Mouse (Mus musculus) forebrain, embryonic 15.5 days (tissue): Measurements from ENCODE around the gene Caln1. TPM values are rescaled to one million over a fixed set of nuclear protein-coding genes. Genes with fewer than 3 reads are reported as not detected.

Experiments used
- ATAC-seq: fragments of 200-750 bp; cut with Nextera tagmentation; replicated peaks from 2 replicates; pipeline ENCODE4 v1.8.0; 2017; ENCODE audit warnings: mild to moderate bottlenecking, moderate TSS enrichment, moderate library complexity
- H3K27ac ChIP-seq: fragments of 300-500 bp; sonication (generic); replicated peaks from 2 replicates; pipeline ENCODE4 v1.5.1; 2015; ENCODE audit warnings: mild to moderate bottlenecking, inconsistent platforms
- H3K27me3 ChIP-seq: fragments of 300-500 bp; sonication (generic); 2 replicates; pipeline ENCODE4 v1.6.1; 2015; ENCODE audit warnings: inconsistent platforms
- H3K36me3 ChIP-seq: fragments of 300-500 bp; sonication (generic); 2 replicates; pipeline ENCODE4 v1.6.1; 2015; ENCODE audit warnings: mild to moderate bottlenecking, inconsistent platforms
- H3K4me1 ChIP-seq: fragments of 300-500 bp; sonication (generic); 2 replicates; pipeline ENCODE4 v1.6.1; 2015; ENCODE audit warnings: inconsistent platforms
- H3K4me2 ChIP-seq: fragments of 300-500 bp; sonication (generic); replicated peaks from 2 replicates; pipeline ENCODE4 v1.6.1; 2015; ENCODE audit warnings: mild to moderate bottlenecking, inconsistent platforms
- H3K4me3 ChIP-seq: fragments of 300-500 bp; sonication (generic); 2 replicates; pipeline ENCODE4 v1.5.1; 2015; ENCODE audit warnings: mild to moderate bottlenecking, inconsistent platforms
- H3K9ac ChIP-seq: fragments of 300-500 bp; sonication (generic); replicated peaks from 2 replicates; pipeline ENCODE4 v1.6.1; 2015; ENCODE audit warnings: mild to moderate bottlenecking, inconsistent platforms
- H3K9me3 ChIP-seq: fragments of 300-500 bp; sonication (generic); 2 replicates; pipeline ENCODE4 v1.6.1; 2016; ENCODE audit warnings: inconsistent platforms
- WGBS: fragments of 180-500 bp; shearing (Covaris S2); methylation state at CpG from one replicate; pipeline ENCODE4 v1.1.7; 2015; ENCODE audit warnings: mixed read lengths; 5-methylcytosine and 5-hydroxymethylcytosine counted together
- polyA plus RNA-seq: library from polyadenylated mRNA; unstranded; fragments of >200 nt; fragmentation: Nextera tagmentation; extraction: Ambion mirVana; gene quantifications from 2 replicates; pipeline ENCODE4 v1.2.1, GENCODE M21; 2015

Gene Caln1
- polyA plus RNA-seq, 1 experiment from 2014 or later, result 17.5 TPM

- Histone ChIP-seq H3K36me3 (no peaks in the 10 kb centered on the region), H3K4me2 (no peak overlapping the region), H3K4me1 (no peaks in the 10 kb centered on the region), H3K9me3 (no peaks in the 10 kb centered on the region), H3K27ac (no peak overlapping the region), H3K9ac (no peak overlapping the region), H3K4me3 (no peak overlapping the region), H3K27me3 (no peaks in the 10 kb centered on the region)
- 83% methylated on average over 5 of the region's 5 CpGs for WGBS
- no peak for ATAC-seq
Measured at GRCm38 (mm10) chr5:130797713-130798112, 428.5 kb downstream of the Caln1 start.

GRCm38 (mm10) chr5:130810314-130810713 lies 441.1 kb downstream of the Caln1 start:
- H3K4me2 ChIP-seq, result no peak overlapping the region
- WGBS, result 18% methylated on average over 6 of the region's 6 CpGs
- no peaks in the 10 kb centered on the region for H3K4me1 ChIP-seq
- H3K4me3 ChIP-seq, result no peak overlapping the region
- no peak overlapping the region for H3K27ac ChIP-seq
- no peaks in the 10 kb centered on the region for H3K9me3 ChIP-seq
- H3K36me3 ChIP-seq, result no peaks in the 10 kb centered on the region
- H3K9ac ChIP-seq, result no peak overlapping the region
- H3K27me3 ChIP-seq, result no peaks in the 10 kb centered on the region
- ATAC-seq, result no peak

- H3K4me3 ChIP-seq, result no peak overlapping the region
- 23% methylated on average over 1 of the region's 1 CpGs for WGBS
- H3K9ac ChIP-seq, result no peak overlapping the region
- no peak overlapping the region for H3K4me2 ChIP-seq
- H3K36me3 ChIP-seq, result no peaks in the 10 kb centered on the region
- H3K27ac ChIP-seq, result no peak overlapping the region
- ATAC-seq, result no peak
- H3K27me3 ChIP-seq, result no peaks in the 10 kb centered on the region
- H3K4me1 ChIP-seq, result no peaks in the 10 kb centered on the region
- H3K9me3 ChIP-seq, result no peaks in the 10 kb centered on the region
Measured at GRCm38 (mm10) chr5:130810846-130811245, 441.6 kb downstream of the Caln1 start.

GRCm38 (mm10) chr5:130811266-130811665 lies 442.0 kb downstream of the Caln1 start:
- WGBS, result 26% methylated on average over 3 of the region's 3 CpGs
- Histone ChIP-seq H3K27ac (no peak overlapping the region), H3K4me2 (no peak overlapping the region), H3K9me3 (no peaks in the 10 kb centered on the region), H3K4me3 (no peak overlapping the region), H3K9ac (no peak overlapping the region), H3K4me1 (no peaks in the 10 kb centered on the region), H3K36me3 (no peaks in the 10 kb centered on the region), H3K27me3 (no peaks in the 10 kb centered on the region)
- no peak for ATAC-seq

- no peak for ATAC-seq
- no peaks in the 10 kb centered on the region for H3K27me3 ChIP-seq
- H3K4me3 ChIP-seq, result no peak overlapping the region
- H3K9me3 ChIP-seq, result no peaks in the 10 kb centered on the region
- H3K4me2 ChIP-seq, result no peak overlapping the region
- H3K36me3 ChIP-seq, result no peaks in the 10 kb centered on the region
- H3K27ac ChIP-seq, result no peak overlapping the region
- no peaks in the 10 kb centered on the region for H3K4me1 ChIP-seq
- no peak overlapping the region for H3K9ac ChIP-seq
- 85% methylated on average over 3 of the region's 3 CpGs for WGBS
Measured at GRCm38 (mm10) chr5:130811966-130812365, 442.7 kb downstream of the Caln1 start.

GRCm38 (mm10) chr5:130812556-130812955 lies 443.3 kb downstream of the Caln1 start:
- Histone ChIP-seq H3K27ac (no peak overlapping the region), H3K9ac (no peak overlapping the region), H3K4me3 (no peak overlapping the region), H3K27me3 (no peaks in the 10 kb centered on the region), H3K9me3 (no peaks in the 10 kb centered on the region), H3K4me2 (no peak overlapping the region), H3K4me1 (no peaks in the 10 kb centered on the region), H3K36me3 (no peaks in the 10 kb centered on the region)
- WGBS, result 83% methylated on average over 8 of the region's 8 CpGs
- ATAC-seq, result no peak

- WGBS, result 86% methylated on average over 9 of the region's 9 CpGs
- Histone ChIP-seq H3K9me3 (no peaks in the 10 kb centered on the region), H3K27ac (no peak overlapping the region), H3K36me3 (no peaks in the 10 kb centered on the region), H3K4me2 (no peak overlapping the region), H3K27me3 (no peaks in the 10 kb centered on the region), H3K9ac (no peak overlapping the region), H3K4me3 (no peak overlapping the region), H3K4me1 (no peaks in the 10 kb centered on the region)
- no peak for ATAC-seq
Measured at GRCm38 (mm10) chr5:130813089-130813488, 443.8 kb downstream of the Caln1 start.

- no peaks in the 10 kb centered on the region for H3K4me1 ChIP-seq
- H3K27ac ChIP-seq, result no peak overlapping the region
- no peaks in the 10 kb centered on the region for H3K36me3 ChIP-seq
- no peaks in the 10 kb centered on the region for H3K27me3 ChIP-seq
- H3K9me3 ChIP-seq, result no peaks in the 10 kb centered on the region
- WGBS, result 93% methylated on average over 5 of the region's 5 CpGs
- H3K9ac ChIP-seq, result no peak overlapping the region
- no peak overlapping the region for H3K4me3 ChIP-seq
- ATAC-seq, result no peak
- no peak overlapping the region for H3K4me2 ChIP-seq
Measured at GRCm38 (mm10) chr5:130815352-130815751, 446.1 kb downstream of the Caln1 start.

- Histone ChIP-seq H3K9ac (no peak overlapping the region), H3K4me2 (no peak overlapping the region), H3K4me1 (no peaks in the 10 kb centered on the region), H3K36me3 (no peaks in the 10 kb centered on the region), H3K27ac (no peak overlapping the region), H3K27me3 (no peaks in the 10 kb centered on the region), H3K4me3 (no peak overlapping the region), H3K9me3 (no peaks in the 10 kb centered on the region)
- no peak for ATAC-seq
- WGBS, result 81% methylated on average over 4 of the region's 4 CpGs
Measured at GRCm38 (mm10) chr5:130820021-130820648, 450.9 kb downstream of the Caln1 start.

- H3K9ac ChIP-seq, result no peak overlapping the region
- no peak overlapping the region for H3K4me3 ChIP-seq
- H3K27me3 ChIP-seq, result no peaks in the 10 kb centered on the region
- no peak for ATAC-seq
- H3K36me3 ChIP-seq, result no peaks in the 10 kb centered on the region
- H3K9me3 ChIP-seq, result no peaks in the 10 kb centered on the region
- no peak overlapping the region for H3K4me2 ChIP-seq
- WGBS, result 90% methylated on average over 5 of the region's 5 CpGs
- H3K27ac ChIP-seq, result no peak overlapping the region
- no peaks in the 10 kb centered on the region for H3K4me1 ChIP-seq
Measured at GRCm38 (mm10) chr5:130820661-130821060, 451.4 kb downstream of the Caln1 start.

GRCm38 (mm10) chr5:130825797-130826196 lies 456.5 kb downstream of the Caln1 start:
- no peaks in the 10 kb centered on the region for H3K9me3 ChIP-seq
- H3K4me2 ChIP-seq, result no peak overlapping the region
- H3K27ac ChIP-seq, result no peak overlapping the region
- H3K9ac ChIP-seq, result no peak overlapping the region
- WGBS, result 89% methylated on average over 2 of the region's 2 CpGs
- no peaks in the 10 kb centered on the region for H3K27me3 ChIP-seq
- H3K36me3 ChIP-seq, result no peaks in the 10 kb centered on the region
- H3K4me3 ChIP-seq, result no peak overlapping the region
- H3K4me1 ChIP-seq, result no peaks in the 10 kb centered on the region
- ATAC-seq, result no peak

- 87% methylated on average over 6 of the region's 6 CpGs for WGBS
- peaks cover 3% of the 10 kb centered on the region; the same call in 1 of the 2 replicates for H3K4me1 ChIP-seq
Measured at GRCm38 (mm10) chr5:130848562-130848961, 479.3 kb downstream of the Caln1 start.

GRCm38 (mm10) chr5:130849610-130850009 lies 480.4 kb downstream of the Caln1 start:
- Histone ChIP-seq H3K9ac (no peak overlapping the region), H3K4me2 (no peak overlapping the region), H3K27me3 (no peaks in the 10 kb centered on the region), H3K4me1 (peaks cover 3% of the 10 kb centered on the region; the same call in 1 of the 2 replicates), H3K4me3 (no peak overlapping the region), H3K9me3 (no peaks in the 10 kb centered on the region), H3K36me3 (no peaks in the 10 kb centered on the region), H3K27ac (no peak overlapping the region)
- WGBS, result 49% methylated on average over 4 of the region's 4 CpGs
- no peak for ATAC-seq

More at GRCm38 (mm10) chr5:130848562-130848961, 479.3 kb downstream of the Caln1 start:
- no peaks in the 10 kb centered on the region for H3K36me3 ChIP-seq
- no peaks in the 10 kb centered on the region for H3K27me3 ChIP-seq
- H3K4me2 ChIP-seq, result no peak overlapping the region
- H3K27ac ChIP-seq, result no peak overlapping the region
- H3K4me3 ChIP-seq, result no peak overlapping the region
- no peak for ATAC-seq
- no peaks in the 10 kb centered on the region for H3K9me3 ChIP-seq
- H3K9ac ChIP-seq, result no peak overlapping the region
